Mouse (Mus musculus) hindbrain, postnatal 0 days (tissue): ENCODE results near the gene Ccdc85a. TPM values are rescaled to one million over a fixed set of nuclear protein-coding genes. Genes with fewer than 3 reads are reported as not detected.
"Not testable (repeated sequence)": the region's sequence is repeated elsewhere in the genome, so short reads cannot be mapped to it uniquely, and the experiment has no call there.

Source experiments
- ATAC-seq: fragments of 200-750 bp; cut with Nextera tagmentation; 2 replicates; pipeline ENCODE4 v1.8.0; 2017; ENCODE audit warnings: mild to moderate bottlenecking, moderate TSS enrichment, moderate library complexity
- DNase-seq: peaks from one replicate; pipeline ENCODE4 v3.0.0-alpha.2; 2015; ENCODE audit warnings: low spot score
- H3K27ac ChIP-seq: fragments of 300-500 bp; sonication (generic); 2 replicates; pipeline ENCODE4 v1.5.1; 2014; ENCODE audit warnings: mild to moderate bottlenecking
- H3K27me3 ChIP-seq: fragments of 300-500 bp; sonication (generic); 2 replicates; pipeline ENCODE4 v1.6.1; 2014; ENCODE audit warnings: low read length, mixed read lengths; ENCODE audit not compliant: insufficient read depth
- H3K36me3 ChIP-seq: fragments of 300-500 bp; sonication (generic); 2 replicates; pipeline ENCODE4 v1.6.1; 2014; ENCODE audit warnings: low read length, mixed read lengths; ENCODE audit not compliant: insufficient read depth
- H3K4me1 ChIP-seq: fragments of 300-500 bp; sonication (generic); 2 replicates; pipeline ENCODE4 v1.6.1; 2014; ENCODE audit warnings: antibody characterized with exemption, low read length, mixed read lengths; ENCODE audit not compliant: insufficient read depth
- H3K4me2 ChIP-seq: fragments of 300-500 bp; sonication (generic); 2 replicates; pipeline ENCODE4 v1.6.1; 2014; ENCODE audit warnings: low read depth, mild to moderate bottlenecking, low read length, moderate library complexity, mixed read lengths
- H3K4me3 ChIP-seq: fragments of 300-500 bp; sonication (generic); 2 replicates; pipeline ENCODE4 v1.5.1; 2014; ENCODE audit warnings: low read length
- H3K9ac ChIP-seq: fragments of 300-500 bp; sonication (generic); replicated peaks from 2 replicates; pipeline ENCODE4 v1.6.1; 2014; ENCODE audit warnings: mild to moderate bottlenecking, low read length, moderate library complexity, mixed read lengths
- H3K9me3 ChIP-seq: fragments of 300-500 bp; sonication (generic); 2 replicates; pipeline ENCODE4 v1.6.1; 2016; ENCODE audit warnings: low read length, mixed read lengths
- CTCF ChIP-seq: IDR thresholded peaks from 2 replicates; pipeline ENCODE4 v1.5.1; 2016; ENCODE audit warnings: antibody characterized with exemption, control low read depth, low read depth
- WGBS: fragments of 180-500 bp; shearing (Covaris S2); extraction: QIAGEN DNeasy Blood & Tissue Kit; methylation state at CpG from one replicate; pipeline ENCODE4 v1.1.7; 2014; 5-methylcytosine and 5-hydroxymethylcytosine counted together
- polyA plus RNA-seq: library from polyadenylated mRNA; unstranded; fragments of >200 nt; fragmentation: Nextera tagmentation; extraction: Ambion mirVana; gene quantifications from 2 replicates; pipeline ENCODE4 v1.2.1, GENCODE M21; 2015
- total RNA-seq: library from RNA; depleted of rRNA; stranded (reverse); fragments of >200 nt; gene quantifications from 2 replicates; pipeline ENCODE4 v1.2.3, GENCODE M21; 2014

Gene Ccdc85a
- total and polyA plus RNA-seq, 2 experiments from 2014 or later = 27.6 to 51.7 TPM

- Histone ChIP-seq H3K9ac (no peak overlapping the region), H3K36me3 (no peaks in the 10 kb centered on the region), H3K9me3 (no peaks in the 10 kb centered on the region), H3K27me3 (no peaks in the 10 kb centered on the region), H3K4me1 (no peaks in the 10 kb centered on the region), H3K4me3 (no peak overlapping the region), H3K4me2 (no peak overlapping the region), H3K27ac (no peak overlapping the region)
- DNase-seq = no peak
- no peak for TF ChIP-seq CTCF
- ATAC-seq = no peak
Measured at GRCm38 (mm10) chr11:28439877-28440276, 144.2 kb downstream of the Ccdc85a start.

- ATAC-seq = no peak
- 81% methylated on average over 2 of the region's 2 CpGs for WGBS
- Histone ChIP-seq H3K9ac (no peak overlapping the region), H3K4me1 (no peaks in the 10 kb centered on the region), H3K36me3 (no peaks in the 10 kb centered on the region), H3K27me3 (no peaks in the 10 kb centered on the region), H3K27ac (no peak overlapping the region; the same call in 1 of the 2 replicates), H3K9me3 (no peaks in the 10 kb centered on the region), H3K4me3 (no peak overlapping the region), H3K4me2 (no peak overlapping the region)
- TF ChIP-seq CTCF = no peak
- no peak for DNase-seq
Measured at GRCm38 (mm10) chr11:28422451-28423231, 161.5 kb downstream of the Ccdc85a start.

- Histone ChIP-seq H3K9me3 (no peaks in the 10 kb centered on the region), H3K27ac (no peak overlapping the region), H3K4me1 (no peaks in the 10 kb centered on the region), H3K4me3 (no peak overlapping the region), H3K9ac (no peak overlapping the region), H3K27me3 (no peaks in the 10 kb centered on the region), H3K4me2 (no peak overlapping the region), H3K36me3 (no peaks in the 10 kb centered on the region)
- ATAC-seq (no peak), DNase-seq (no peak)
- no peak for TF ChIP-seq CTCF
- 63% methylated on average over 2 of the region's 2 CpGs for WGBS
Measured at GRCm38 (mm10) chr11:28415841-28416240, 168.3 kb downstream of the Ccdc85a start.

GRCm38 (mm10) chr11:28409880-28410279 lies 174.2 kb downstream of the Ccdc85a start:
- H3K4me2 ChIP-seq, H3K4me1 ChIP-seq, H3K36me3 ChIP-seq, H3K27ac ChIP-seq, H3K27me3 ChIP-seq, DNase-seq, H3K4me3 ChIP-seq, H3K9ac ChIP-seq, ATAC-seq, H3K9me3 ChIP-seq: not testable (repeated sequence)
- WGBS = 88% methylated on average over 2 of the region's 2 CpGs

GRCm38 (mm10) chr11:28397166-28397565 lies 187.0 kb downstream of the Ccdc85a start:
- Histone ChIP-seq H3K36me3 (no peaks in the 10 kb centered on the region), H3K27me3 (no peaks in the 10 kb centered on the region), H3K9ac (no peak overlapping the region), H3K4me1 (no peaks in the 10 kb centered on the region), H3K4me2 (no peak overlapping the region), H3K9me3 (no peaks in the 10 kb centered on the region), H3K4me3 (no peak overlapping the region), H3K27ac (no peak overlapping the region)
- 77% methylated on average over 1 of the region's 1 CpGs for WGBS
- TF ChIP-seq CTCF = no peak
- ATAC-seq (no peak), DNase-seq (no peak)

- no peaks in the 10 kb centered on the region for H3K27me3 ChIP-seq
- H3K27ac ChIP-seq = no peak overlapping the region
- H3K9me3 ChIP-seq = no peaks in the 10 kb centered on the region
- H3K9ac ChIP-seq = no peak overlapping the region
- H3K4me3 ChIP-seq = no peak overlapping the region
- H3K4me2 ChIP-seq = no peak overlapping the region
- no peak for ATAC-seq
- H3K36me3 ChIP-seq = no peaks in the 10 kb centered on the region
- H3K4me1 ChIP-seq = no peaks in the 10 kb centered on the region
- DNase-seq = no peak
- TF ChIP-seq CTCF = no peak
Measured at GRCm38 (mm10) chr11:28375891-28376290, 208.2 kb downstream of the Ccdc85a start.

GRCm38 (mm10) chr11:28374636-28375035 lies 209.5 kb downstream of the Ccdc85a start:
- Histone ChIP-seq H3K36me3 (no peaks in the 10 kb centered on the region), H3K4me2 (no peak overlapping the region), H3K9ac (no peak overlapping the region), H3K4me3 (no peak overlapping the region), H3K27me3 (no peaks in the 10 kb centered on the region), H3K9me3 (no peaks in the 10 kb centered on the region), H3K27ac (no peak overlapping the region), H3K4me1 (no peaks in the 10 kb centered on the region)
- no peak for ATAC-seq
- no peak for DNase-seq
- TF ChIP-seq CTCF = no peak

- not testable (repeated sequence) for H3K4me3 ChIP-seq, H3K36me3 ChIP-seq, H3K4me1 ChIP-seq, H3K27me3 ChIP-seq, H3K9me3 ChIP-seq, DNase-seq, H3K9ac ChIP-seq, ATAC-seq, H3K27ac ChIP-seq, H3K4me2 ChIP-seq
- WGBS = 70% methylated on average over 5 of the region's 5 CpGs
Measured at GRCm38 (mm10) chr11:28371381-28371780, 212.7 kb downstream of the Ccdc85a start.
